Mouse (Mus musculus) brain, embryonic 14.5 days (tissue): Measurements from ENCODE around the gene Slc39a3.

Experiments
- CTCF ChIP-seq: fragments of 200-500 bp; IDR thresholded peaks from 2 replicates; pipeline ENCODE4 v1.5.1; 2012; ENCODE audit warnings: inconsistent platforms, mild to moderate bottlenecking, moderate library complexity, borderline replicate concordance; ENCODE audit not compliant: insufficient read depth, insufficient read length; ENCODE audit errors: extremely low read depth
- POLR2A ChIP-seq: fragments of 200-500 bp; IDR thresholded peaks from 2 replicates; pipeline ENCODE4 v1.6.1; 2012; ENCODE audit warnings: mild to moderate bottlenecking, inconsistent platforms, borderline replicate concordance; ENCODE audit not compliant: poor library complexity, insufficient read depth, insufficient read length, severe bottlenecking; ENCODE audit errors: extremely low read depth

DNA sequence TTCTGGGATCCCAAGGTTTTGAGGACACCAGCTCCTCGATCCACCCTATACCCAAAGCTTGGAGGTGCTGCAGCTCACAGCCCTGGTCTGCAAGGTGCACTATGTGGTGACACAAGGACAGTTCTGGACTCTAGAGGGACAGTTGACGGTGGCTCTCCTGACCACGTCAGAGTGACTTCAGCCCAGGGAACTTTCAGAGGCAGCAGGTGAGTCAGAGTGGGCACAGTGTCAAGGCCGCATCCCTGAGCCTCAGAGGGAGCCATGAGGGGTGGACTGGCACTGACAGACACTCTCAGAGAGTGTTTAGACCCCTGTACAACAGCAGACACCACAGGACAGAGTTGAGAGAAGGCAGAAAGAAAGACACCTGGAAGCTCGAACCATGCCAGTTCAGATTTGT, 15.4 kb upstream of the Slc39a3 start:
- TF ChIP-seq CTCF: no peak
- no peak for TF ChIP-seq POLR2A
